Mouse (Mus musculus) megakaryocyte-erythroid progenitor cell, adult 5 weeks (primary cell): ENCODE data around the gene Dnaaf2. TPM values are rescaled to one million over a fixed set of nuclear protein-coding genes. Genes with fewer than 3 reads are reported as not detected.

ENCODE experiments used
- polyA plus RNA-seq: library from polyadenylated mRNA; stranded (reverse); fragments of >175 nt; gene quantifications from 2 replicates; pipeline ENCODE4 v1.2.3, GENCODE M21; 2012

Gene Dnaaf2
- 3.6 and 4.9 TPM in 2 replicates for polyA plus RNA-seq

DNA sequence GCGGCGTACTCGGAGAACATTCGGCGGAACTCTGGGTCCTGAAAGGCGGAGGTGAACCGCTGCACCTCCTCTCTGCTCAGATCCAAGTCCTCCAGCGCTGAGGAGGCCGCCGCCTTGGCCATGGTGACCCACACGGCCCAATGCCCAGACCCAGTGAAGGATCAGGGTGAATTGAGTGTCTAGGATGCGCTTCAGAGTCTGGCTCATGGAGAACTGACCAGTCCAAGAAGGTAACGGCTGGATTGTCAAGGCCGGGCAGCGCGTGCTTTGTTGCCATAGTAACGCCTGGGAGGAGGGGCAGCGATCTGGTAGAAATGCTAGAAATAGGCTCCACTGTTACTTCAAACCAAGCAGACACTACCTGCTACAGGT lies at the start of gene Dnaaf2:
Gene Dnaaf2 (minus strand): TSS at position 266 of the 372 bp plus-strand sequence.

DNA sequence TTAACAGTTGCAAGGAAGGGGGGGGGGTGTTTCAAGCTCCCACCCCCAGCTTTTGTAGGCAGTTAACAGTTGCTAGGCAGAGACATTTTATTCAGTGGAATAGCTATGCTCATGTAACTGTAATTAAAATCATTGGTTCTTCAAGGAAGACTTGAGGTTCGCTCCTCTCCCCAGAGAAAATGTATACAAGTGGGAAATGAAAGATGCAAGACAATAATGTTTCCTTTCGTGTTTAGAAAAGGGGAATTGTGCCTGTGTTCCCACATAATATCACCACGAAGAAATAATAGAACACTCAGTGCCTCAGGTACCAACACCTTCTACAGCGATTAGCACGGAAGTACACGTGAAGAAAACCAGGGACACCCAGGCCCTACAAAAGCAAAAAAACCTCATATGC lies 42.6 kb upstream of the Dnaaf2 start, which contains the start of gene Klhdc1:
Gene Klhdc1 (plus strand): TSS at position 301 of the 400 bp plus-strand sequence.

DNA sequence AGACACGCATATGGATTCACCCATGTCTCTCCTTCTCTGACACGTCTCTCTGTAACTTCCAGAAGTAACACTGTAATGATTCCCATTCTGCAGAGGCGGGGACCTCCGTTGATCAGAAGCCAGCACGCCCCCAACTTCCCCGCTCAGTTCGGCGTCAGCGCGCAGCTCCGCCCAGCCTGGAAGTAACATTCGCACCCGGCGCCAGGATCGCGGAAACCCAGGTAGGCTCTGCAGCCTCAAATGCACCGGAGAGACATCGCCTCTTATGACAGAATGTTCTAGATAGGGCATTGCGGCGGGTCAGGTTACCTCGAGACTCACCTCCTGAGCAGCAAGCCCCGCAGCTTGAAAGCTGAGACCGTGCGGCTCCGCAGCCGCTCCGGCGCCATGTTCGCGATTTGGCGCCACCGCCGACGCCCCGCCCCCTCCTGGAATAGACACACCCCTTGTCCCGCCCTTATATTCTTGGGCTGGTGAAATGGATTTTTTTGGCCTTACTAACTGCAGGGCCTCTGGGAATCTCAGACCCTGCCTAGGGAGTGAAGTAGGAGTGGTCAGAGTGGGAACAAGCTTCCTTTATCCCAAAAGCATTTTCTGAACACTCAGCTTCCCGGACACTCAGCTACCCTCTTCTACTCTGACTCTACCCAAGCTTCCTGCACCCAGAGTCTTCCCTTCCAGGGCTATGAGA lies 29.7 kb upstream of the Dnaaf2 start, which contains the start of gene Pole2:
Gene Pole2 (minus strand): TSS at position 420 of the 691 bp plus-strand sequence.

DNA sequence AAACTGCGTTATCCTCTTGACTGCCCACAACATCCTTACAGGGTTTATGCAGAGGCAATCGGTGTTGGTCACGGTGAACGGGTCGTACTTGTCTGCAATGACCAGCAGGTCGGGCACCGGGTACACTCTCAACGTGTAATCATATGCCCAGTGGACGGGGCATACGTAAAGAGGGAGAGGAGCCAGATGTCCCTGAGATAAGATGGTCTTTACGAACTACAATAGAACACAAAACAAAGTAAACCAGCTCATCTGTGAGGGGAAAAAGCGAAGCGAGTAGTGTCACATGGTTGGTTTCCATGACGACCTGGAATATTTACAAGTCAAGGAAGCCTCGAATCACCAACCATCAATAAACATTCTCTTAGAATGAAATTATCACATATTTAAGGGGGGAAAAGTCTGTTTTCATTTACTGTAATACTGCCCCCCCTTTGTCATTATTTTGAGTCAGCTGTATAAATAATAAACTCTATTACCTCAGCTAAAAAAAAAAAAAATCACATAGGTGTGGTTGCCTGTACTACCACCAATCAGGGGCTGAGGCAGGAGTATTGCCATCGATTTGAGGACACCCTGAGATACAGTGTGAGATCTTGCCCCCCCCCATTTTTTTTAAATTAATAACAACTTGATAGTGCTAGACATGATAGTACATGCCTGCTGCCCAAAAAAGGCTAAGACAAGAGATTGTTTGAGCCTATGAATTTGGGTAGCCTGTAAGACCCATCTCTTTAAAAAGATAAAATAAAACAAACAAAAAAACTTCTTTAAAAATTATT lies 6.0 kb upstream of the Dnaaf2 start, which contains the start of gene Gm49384:
Gene Gm49384 (minus strand): TSS at position 216 of the 782 bp plus-strand sequence.

DNA sequence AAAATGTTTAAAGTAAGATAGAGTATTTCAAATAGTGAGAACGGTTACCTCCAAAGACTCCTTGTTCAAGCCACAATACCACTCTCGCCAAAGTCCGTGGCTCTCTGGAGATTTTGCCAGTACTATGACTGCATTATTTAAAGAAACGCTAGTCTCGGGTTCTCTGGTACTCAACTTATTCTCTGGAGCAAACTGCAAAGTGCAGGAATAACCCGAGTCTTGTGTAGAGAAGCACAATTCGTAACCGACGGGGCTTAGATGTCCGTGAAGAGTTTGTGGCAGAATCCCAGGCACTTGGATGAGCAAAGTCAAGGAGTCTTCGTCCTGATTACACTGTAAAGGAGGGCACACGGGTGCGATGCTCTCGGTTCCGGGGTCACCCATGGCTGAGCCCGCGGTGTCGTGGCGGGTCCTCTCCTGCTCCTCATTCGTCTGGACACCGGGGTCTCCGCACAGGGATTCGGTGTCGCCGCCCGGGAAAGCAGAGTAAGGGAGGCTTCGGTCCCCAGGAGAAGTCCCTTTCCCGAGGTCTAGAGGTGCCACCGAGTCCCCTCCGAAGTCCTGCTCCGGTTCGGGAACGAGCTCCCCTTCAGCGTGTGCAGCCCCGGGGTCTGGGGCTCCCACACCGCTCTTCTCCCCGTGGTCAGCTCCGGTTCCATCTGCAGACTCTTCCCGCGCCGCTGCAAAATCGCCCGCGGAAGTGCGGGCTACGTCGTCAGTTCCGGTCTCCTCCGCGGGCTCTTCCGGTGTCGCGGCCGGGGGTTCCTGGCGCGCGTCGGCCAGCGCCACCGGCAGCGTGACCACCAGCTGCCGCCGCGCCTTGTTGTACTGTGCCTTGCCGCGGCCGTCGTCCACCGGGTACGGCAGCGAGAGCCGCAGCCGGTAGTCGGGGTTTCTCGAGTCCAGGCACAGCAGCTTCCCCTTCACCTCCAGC lies 1.5 kb downstream of the Dnaaf2 start, which contains the start of gene Gm49383:
Gene Gm49383 (minus strand): TSS at position 661 of the 934 bp plus-strand sequence.

DNA sequence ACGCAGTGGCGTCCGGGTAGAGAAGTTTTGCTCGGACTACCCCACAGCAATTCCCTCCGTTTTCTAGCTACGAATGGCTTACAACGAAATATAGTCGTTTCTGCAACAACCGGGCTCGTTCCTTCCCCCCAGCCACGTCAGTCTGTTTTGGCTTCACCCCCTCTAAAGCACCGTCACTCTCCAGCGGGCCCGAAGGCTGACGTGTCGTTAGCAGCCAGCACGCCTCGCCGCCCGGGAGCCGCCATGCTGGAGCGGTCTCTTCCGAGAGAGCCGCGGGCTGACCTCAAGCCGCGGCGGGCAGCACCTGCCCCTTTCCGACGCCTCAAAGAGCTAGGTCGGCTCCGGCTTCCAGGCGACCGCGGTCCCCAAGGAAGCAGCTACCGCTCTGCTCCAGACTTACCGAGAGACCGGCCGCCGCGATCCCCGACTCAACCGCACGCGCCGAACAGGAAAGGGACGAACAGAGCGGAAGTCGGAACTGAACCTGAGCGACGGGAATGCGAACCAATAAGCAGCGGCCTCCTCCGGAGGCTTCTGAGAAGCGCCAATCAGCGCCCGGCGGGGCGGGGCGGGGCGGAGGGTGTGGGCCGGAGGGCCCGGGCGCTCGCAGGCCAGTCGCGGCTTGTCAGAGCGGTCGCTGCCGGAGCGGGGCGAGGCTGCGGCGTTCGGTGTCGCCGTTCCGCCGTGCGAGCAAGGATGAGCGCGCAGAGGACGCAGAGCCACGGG lies 14.5 kb downstream of the Dnaaf2 start, which contains the start of the genes Rpl36al and Mgat2:
Gene Rpl36al (minus strand): TSS at position 501 of the 726 bp plus-strand sequence.
Gene Mgat2 (plus strand): TSS at position 575 of the 726 bp plus-strand sequence.

DNA sequence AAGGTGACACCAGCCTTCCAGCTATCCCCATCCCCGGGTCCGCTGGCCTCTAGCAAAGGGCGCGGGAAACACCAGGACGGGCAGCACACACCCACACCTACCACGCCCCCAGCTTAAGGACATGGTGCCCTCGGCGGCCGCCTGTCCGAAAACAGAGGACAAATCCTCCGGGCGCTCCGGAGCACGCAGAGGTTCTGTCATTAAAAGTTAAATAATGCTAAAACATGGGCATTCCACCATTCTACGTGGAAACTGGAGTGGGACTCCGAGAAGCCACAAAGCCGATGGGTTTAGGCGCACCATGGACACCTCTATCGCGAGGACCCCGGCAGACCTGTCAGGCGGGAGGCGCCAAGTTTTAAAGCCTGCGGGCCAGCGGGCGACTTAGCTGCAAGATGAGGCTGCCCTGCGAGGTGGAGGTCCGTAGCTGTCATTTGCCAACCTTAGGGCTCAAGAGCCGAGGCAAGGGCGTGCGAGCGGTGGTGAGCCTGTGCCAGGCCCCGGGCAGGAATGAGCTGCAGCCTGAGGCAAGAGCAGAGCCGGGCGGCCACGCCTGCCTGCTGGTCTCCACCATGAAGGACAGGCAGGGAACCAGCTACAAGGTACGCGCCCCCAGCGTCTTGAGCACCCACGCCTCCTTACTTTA lies 29.6 kb downstream of the Dnaaf2 start, which contains the start of gene Lrr1:
Gene Lrr1 (plus strand): TSS at position 354 of the 646 bp plus-strand sequence.

DNA sequence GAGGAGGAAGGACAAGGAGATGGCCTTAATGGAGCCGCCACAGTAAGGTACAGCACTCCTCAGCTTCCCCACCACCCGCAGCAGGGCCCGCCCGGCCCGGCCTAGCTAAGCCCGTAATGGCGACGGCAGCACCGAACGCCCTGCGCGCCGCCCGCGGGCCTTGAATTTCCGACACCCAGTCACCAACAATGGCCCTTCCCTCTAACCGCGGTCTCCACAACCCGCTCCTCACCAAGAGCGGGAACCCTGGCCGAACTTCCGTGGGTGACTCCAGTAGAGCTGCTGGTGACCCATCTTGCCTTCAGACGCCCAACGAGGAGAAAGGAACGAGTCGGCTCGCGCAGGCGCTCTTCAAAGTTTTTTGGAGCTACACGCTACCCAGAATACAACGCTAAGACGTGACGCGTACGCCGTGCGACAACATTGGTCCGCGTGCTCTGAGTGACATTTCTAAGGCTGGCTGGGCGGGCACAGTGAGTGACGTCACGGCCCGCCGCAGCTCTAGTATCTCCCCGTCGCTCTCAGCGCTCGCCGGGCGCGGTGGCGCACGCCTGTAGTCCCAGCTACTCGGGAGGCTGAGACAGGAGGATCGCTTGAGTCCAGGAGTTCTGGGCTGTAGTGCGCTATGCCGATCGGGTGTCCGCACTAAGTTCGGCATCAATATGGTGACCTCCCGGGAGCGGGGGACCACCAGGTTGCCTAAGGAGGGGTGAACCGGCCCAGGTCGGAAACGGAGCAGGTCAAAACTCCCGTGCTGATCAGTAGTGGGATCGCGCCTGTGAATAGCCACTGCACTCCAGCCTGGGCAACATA lies 39.3 kb downstream of the Dnaaf2 start, which contains the start of gene Rps29:
Gene Rps29 (minus strand): TSS at position 422 of the 813 bp plus-strand sequence.

Other genes starting within 250 kb of the Dnaaf2 start
- 1,801 and 1,826 TPM in 2 replicates for gene Rps29, start 39.2 kb downstream of the Dnaaf2 start, polyA plus RNA-seq
- gene Lrr1, start 29.6 kb downstream of the Dnaaf2 start, polyA plus RNA-seq: 21.8 and 27.0 TPM in 2 replicates
- 82.0 and 82.7 TPM in 2 replicates for gene Rpl36al, start 14.3 kb downstream of the Dnaaf2 start, polyA plus RNA-seq
- gene Mgat2, start 14.3 kb downstream of the Dnaaf2 start, polyA plus RNA-seq: 52.9 and 53.9 TPM in 2 replicates
- gene Gm49383, start 1.3 kb downstream of the Dnaaf2 start, polyA plus RNA-seq: 40.4 and 45.3 TPM in 2 replicates
- gene Gm49384, start 5.8 kb upstream of the Dnaaf2 start, polyA plus RNA-seq: not detected in 2 replicates
- 10.0 and 17.5 TPM in 2 replicates for gene Pole2, start 29.8 kb upstream of the Dnaaf2 start, polyA plus RNA-seq
- gene Klhdc1, start 42.7 kb upstream of the Dnaaf2 start, polyA plus RNA-seq: 5.8 and 10.9 TPM in 2 replicates
- 20.6 and 22.4 TPM in 2 replicates for gene Klhdc2, start 98.3 kb upstream of the Dnaaf2 start, polyA plus RNA-seq
- gene Nemf, start 158.7 kb upstream of the Dnaaf2 start, polyA plus RNA-seq: 3.5 and 4.8 TPM in 2 replicates
- 291 and 319 TPM in 2 replicates for gene Arf6, start 173.7 kb upstream of the Dnaaf2 start, polyA plus RNA-seq
- 1.7 and 3.2 TPM in 2 replicates for gene Gm9887, start 174.0 kb upstream of the Dnaaf2 start, polyA plus RNA-seq